Mouse (Mus musculus): ENCODE results near the gene Hmcn1.

GRCm38 (mm10) chr1:150540267-150540666 is 453.0 kb downstream of the Hmcn1 start:
- 0 out of 2 replicates have a peak, but pooled peaks have one; percentile 18 for TF ChIP-seq CTCF (IDR thresholded peaks at IDR 0.05; ENCODE audit: control insufficient read depth, insufficient read depth, low read length)
- TF ChIP-seq POLR2A (IDR thresholded peaks at IDR 0.05; ENCODE audit: borderline replicate concordance, control insufficient read depth, low read depth, low read length) = no peak
